In the genomic region with DNA sequence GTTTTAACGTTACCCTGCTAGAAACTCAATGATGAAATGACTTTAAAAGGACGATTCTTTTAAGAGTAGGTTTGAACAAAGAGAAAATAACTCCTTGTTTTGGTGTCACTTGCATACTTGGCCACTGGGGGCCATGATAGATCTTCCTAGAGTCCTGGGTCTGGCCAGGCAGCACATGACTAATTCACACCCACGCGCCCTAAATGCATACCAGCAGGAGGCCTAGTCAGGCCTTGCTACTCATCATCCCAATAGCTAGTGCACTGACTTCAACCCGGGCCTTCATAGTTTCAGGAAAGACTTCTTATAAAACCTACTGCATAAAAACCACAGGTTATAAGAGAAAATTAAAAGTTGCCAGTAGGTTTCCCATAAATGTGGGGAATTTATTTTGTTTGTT, we compare ENCODE assay signal across 10 mouse cellular contexts. TPM values are rescaled to one million over a fixed set of nuclear protein-coding genes. Genes with fewer than 3 reads are reported as not detected.
DNase-seq lines count a peak whose midpoint lies in the region; ATAC-seq and TF ChIP-seq lines count a peak whose summit lies in the region.
"Had no signal": no experiment of that assay in that cellular context is flagged by ENCODE, and none has a peak within 500 bp of the region (broad histone marks: within the 10 kb centered on the region; RNA-seq: fewer than 3 reads in every experiment).

No protein-coding gene starts in this region.

- no peak overlapping the region for H3K4me3 ChIP-seq in cerebellum, adult 2 months (replicated peaks; ENCODE audit: insufficient read depth, low read depth, low read length)
- no peak overlapping the region for H3K4me3 ChIP-seq in lung, postnatal 0 days (ENCODE audit: low read depth, low read length)
- no peak overlapping the region for H3K4me3 ChIP-seq in embryonic facial prominence, embryonic 10.5 days
- H3K4me3 ChIP-seq: forebrain, embryonic 12.5 days had no signal

- H3K9me3 ChIP-seq in lung, postnatal 0 days (ENCODE audit: low read length) = no peaks in the 10 kb centered on the region
- no peaks in the 10 kb centered on the region for H3K9me3 ChIP-seq in embryonic facial prominence, embryonic 10.5 days
- H3K9me3 ChIP-seq: forebrain, embryonic 12.5 days had no signal

- no peak overlapping the region for H3K9ac ChIP-seq in lung, postnatal 0 days (replicated peaks; ENCODE audit: low read depth)
- H3K9ac ChIP-seq: forebrain, embryonic 12.5 days had no signal

- TF ChIP-seq POLR2A in cerebellum, adult 2 months (IDR thresholded peaks at IDR 0.05; ENCODE audit: borderline replicate concordance, insufficient read depth, low read length) = no peak

- no peak for TF ChIP-seq EP300 in lung, postnatal 0 days (IDR thresholded peaks at IDR 0.05)

- no peak overlapping the region for H3K4me2 ChIP-seq in lung, postnatal 0 days (replicated peaks; ENCODE audit: low read depth, low read length)
- H3K4me2 ChIP-seq: forebrain, embryonic 12.5 days had no signal

- H3K27ac ChIP-seq in cerebellum, adult 2 months (ENCODE audit: insufficient read depth, low read length) = no peak overlapping the region
- H3K27ac ChIP-seq in lung, postnatal 0 days (ENCODE audit: low read length) = no peak overlapping the region
- H3K27ac ChIP-seq in embryonic facial prominence, embryonic 10.5 days (replicated peaks) = no peak overlapping the region
- H3K27ac ChIP-seq: forebrain, embryonic 12.5 days had no signal

- H3K4me1 ChIP-seq in cerebellum, adult 2 months (ENCODE audit: control insufficient read depth, insufficient read depth, low read length) = no peaks in the 10 kb centered on the region
- H3K4me1 ChIP-seq in lung, postnatal 0 days (ENCODE audit: insufficient read depth, low read depth, low read length) = no peaks in the 10 kb centered on the region
- no peaks in the 10 kb centered on the region for H3K4me1 ChIP-seq in embryonic facial prominence, embryonic 10.5 days
- H3K4me1 ChIP-seq: forebrain, embryonic 12.5 days had no signal

- H3K27me3 ChIP-seq in cerebellum, adult 2 months (ENCODE audit: control insufficient read depth, insufficient read depth, low read length) = no peaks in the 10 kb centered on the region
- no peaks in the 10 kb centered on the region for H3K27me3 ChIP-seq in lung, postnatal 0 days (replicated peaks; ENCODE audit: insufficient read depth, low read length)
- no peaks in the 10 kb centered on the region for H3K27me3 ChIP-seq in splenic B cell, adult 2 months (ENCODE audit: control insufficient read depth, insufficient read depth, low read length, poor library complexity, severe bottlenecking)
- no peaks in the 10 kb centered on the region for H3K27me3 ChIP-seq in embryonic facial prominence, embryonic 10.5 days (replicated peaks; ENCODE audit: low read depth, poor library complexity, severe bottlenecking)
- H3K27me3 ChIP-seq: forebrain, embryonic 12.5 days had no signal

- TF ChIP-seq CTCF in cerebellum, adult 2 months (IDR thresholded peaks at IDR 0.05; ENCODE audit: borderline replicate concordance, insufficient read depth, low read depth, low read length) = no peak
- TF ChIP-seq CTCF in lung, postnatal 0 days (IDR thresholded peaks at IDR 0.05) = peak; percentile 43

- WGBS in cerebellum, adult 2 months = 62% methylated on average over 5 of the region's 5 CpGs
- WGBS in lung, postnatal 0 days = 56% methylated on average over 5 of the region's 5 CpGs
- 73% methylated on average over 5 of the region's 5 CpGs for WGBS in embryonic facial prominence, embryonic 10.5 days

- no peaks in the 10 kb centered on the region for H3K36me3 ChIP-seq in lung, postnatal 0 days (ENCODE audit: insufficient read depth, low read length)
- no peaks in the 10 kb centered on the region for H3K36me3 ChIP-seq in splenic B cell, adult 2 months (ENCODE audit: control insufficient read depth, insufficient read depth, low read length, poor library complexity, severe bottlenecking)
- no peaks in the 10 kb centered on the region for H3K36me3 ChIP-seq in embryonic facial prominence, embryonic 10.5 days (replicated peaks)
- H3K36me3 ChIP-seq: forebrain, embryonic 12.5 days had no signal

- ATAC-seq in lung, postnatal 0 days = no peak
- ATAC-seq in erythroblast, adult 5-6 weeks (replicated peaks; ENCODE audit: low FRiP score, poor library complexity, severe bottlenecking) = 0 out of 2 replicates have a peak, but pooled peaks have one; percentile 57

- DNase-seq in cerebellum, postnatal 10 days = peak; percentile 13 to 15
- DNase-seq in cerebellum, adult 2 months = no peak
- DNase-seq in lung, postnatal 0 days (ENCODE audit: low spot score) = peak; percentile 26
- DNase-seq in lung, postnatal 36 days = no peak
- DNase-seq in splenic B cell, adult 2 months (ENCODE audit: low read depth, low spot score) = peak; percentile 37
- no peak for DNase-seq in embryonic facial prominence, embryonic 10.5 days (ENCODE audit: low spot score)
- DNase-seq in urinary bladder, postnatal 25 days (ENCODE audit: low spot score) = no peak
- DNase-seq: kidney, adult 11 months had no signal

RNA-seq across cellular contexts. Expression of gene Zdhhc23, which starts 22.5 kb away (rescaled TPM):
- polyA plus RNA-seq in cerebellum, adult 2 months (2012; rRNA removed) = 1.9 and 2.1 TPM in 2 replicates
- polyA plus RNA-seq in lung, postnatal 0 days (2015; fragmentation: Nextera tagmentation; extraction: Ambion mirVana) = 1.1 and 1.5 TPM in 2 replicates
- 0.19 and 0.21 TPM in 2 replicates for total RNA-seq in erythroblast, adult 5-6 weeks (2015; ENCODE audit: low replicate concordance)
- 0.26 TPM in 1 of 2 replicates, not detected in the other for total RNA-seq in erythroblast, adult 5-6 weeks (2017; ENCODE audit: low replicate concordance)
- polyA plus RNA-seq in embryonic facial prominence, embryonic 10.5 days (2016; fragmentation: Nextera tagmentation; extraction: Ambion mirVana) = 0.50 and 0.59 TPM in 2 replicates

Comparison
In these comparisons a context has a peak if more than half of its experiments do, and no peak if none do; other contexts are left out.
1. DNase-seq: peak in cerebellum, postnatal 10 days (2 of 2), lung, postnatal 0 days (single experiment) and splenic B cell, adult 2 months (single experiment); none in cerebellum, adult 2 months (0 of 2), lung, postnatal 36 days (single experiment), embryonic facial prominence, embryonic 10.5 days (single experiment) and urinary bladder, postnatal 25 days (single experiment).